Mouse (Mus musculus): ENCODE data around the gene Uimc1.

Gene Uimc1

GRCm38 (mm10) chr13:55075597-55075996 lies 24.5 kb downstream of the Uimc1 start:
- TF ChIP-seq GATA4 (IDR thresholded peaks at IDR 0.05; ENCODE audit: insufficient replicate concordance, low read length) = no peak

- TF ChIP-seq GATA4 (IDR thresholded peaks at IDR 0.05; ENCODE audit: insufficient replicate concordance, low read length) = no peak
Observed at GRCm38 (mm10) chr13:55071322-55071721, 28.8 kb downstream of the Uimc1 start.

GRCm38 (mm10) chr13:55069719-55070118 lies 30.4 kb downstream of the Uimc1 start:
- TF ChIP-seq GATA4 (IDR thresholded peaks at IDR 0.05; ENCODE audit: insufficient replicate concordance, low read length) = no peak

- no peak for TF ChIP-seq GATA4 (IDR thresholded peaks at IDR 0.05; ENCODE audit: insufficient replicate concordance, low read length)
Observed at GRCm38 (mm10) chr13:55063276-55063675, 36.8 kb downstream of the Uimc1 start.

GRCm38 (mm10) chr13:55058042-55058441 lies 42.1 kb downstream of the Uimc1 start:
- TF ChIP-seq GATA4 (IDR thresholded peaks at IDR 0.05; ENCODE audit: insufficient replicate concordance, low read length) = no peak

DNA sequence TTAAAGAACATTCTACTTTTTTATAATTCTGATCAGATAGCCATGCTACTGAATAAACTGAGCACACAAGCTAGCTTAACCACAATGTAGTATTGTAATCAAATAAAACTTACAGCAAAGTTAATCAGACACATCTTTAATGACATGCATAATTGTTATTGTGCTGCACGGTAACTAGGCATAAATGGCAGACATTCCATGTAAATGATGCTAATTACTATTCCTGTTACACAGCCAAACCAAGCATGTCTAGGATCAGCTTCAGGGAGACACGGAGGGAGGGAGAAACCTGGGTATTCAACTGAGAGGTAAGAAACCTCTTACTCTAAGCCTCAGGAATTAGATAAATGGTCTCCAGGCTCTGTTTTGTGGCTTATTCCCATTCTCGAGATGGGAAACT lies 52.4 kb downstream of the Uimc1 start:
- TF ChIP-seq GATA4 (IDR thresholded peaks at IDR 0.05; ENCODE audit: insufficient replicate concordance, low read length) = no peak

GRCm38 (mm10) chr13:55040016-55040415 lies 60.1 kb downstream of the Uimc1 start:
- no peak for TF ChIP-seq GATA4 (IDR thresholded peaks at IDR 0.05; ENCODE audit: insufficient replicate concordance, low read length)

DNA sequence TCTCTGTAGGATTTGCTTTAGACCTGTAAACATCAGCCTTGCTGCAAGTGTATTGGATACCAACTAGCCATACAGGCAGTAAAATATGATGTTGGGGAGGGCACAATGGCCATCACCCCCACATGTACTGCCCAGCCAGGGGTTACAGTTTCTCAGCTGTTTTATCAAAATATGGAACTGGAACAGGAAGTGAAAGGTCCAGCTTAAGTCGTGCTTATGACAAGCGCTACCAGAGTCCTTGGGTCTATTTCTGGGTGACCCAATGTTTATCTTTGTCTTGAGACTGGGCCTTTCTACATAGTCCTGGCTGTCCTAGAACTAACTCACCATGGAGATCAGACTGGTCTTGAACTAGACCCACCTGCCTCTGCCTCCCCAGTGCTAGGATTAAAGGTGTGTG lies 75.9 kb downstream of the Uimc1 start:
- no peak for TF ChIP-seq GATA4 (IDR thresholded peaks at IDR 0.05; ENCODE audit: insufficient replicate concordance, low read length)

DNA sequence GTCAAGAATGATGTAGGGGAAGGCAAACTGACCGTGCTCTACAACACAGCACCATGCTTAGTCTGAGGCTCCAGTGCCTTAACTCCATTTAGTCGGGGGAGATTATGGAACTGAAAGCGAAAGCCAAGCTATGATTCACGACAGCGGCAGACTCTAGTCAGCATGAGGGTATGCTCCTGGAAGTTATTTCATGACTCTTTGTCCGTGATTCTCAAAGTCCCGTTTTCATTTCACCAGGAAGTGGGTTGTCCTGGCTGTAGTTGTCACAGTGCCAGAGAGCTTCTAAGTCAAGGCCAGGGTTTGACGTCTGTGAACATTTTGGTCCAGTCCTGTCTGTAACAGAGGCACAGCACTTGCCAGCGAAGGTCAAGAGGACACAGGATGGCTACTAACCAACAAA lies 77.4 kb downstream of the Uimc1 start:
- TF ChIP-seq GATA4 (IDR thresholded peaks at IDR 0.05; ENCODE audit: insufficient replicate concordance, low read length) = no peak

- no peak for TF ChIP-seq GATA4 (IDR thresholded peaks at IDR 0.05; ENCODE audit: insufficient replicate concordance, low read length)
Observed at GRCm38 (mm10) chr13:55022256-55022655, 77.8 kb downstream of the Uimc1 start.

GRCm38 (mm10) chr13:55021194-55021779 lies 78.8 kb downstream of the Uimc1 start, which contains the start of gene Hk3:
TSS of gene Hk3 (minus strand) at chr13:55021385.
- no peak for TF ChIP-seq GATA4 (IDR thresholded peaks at IDR 0.05; ENCODE audit: insufficient replicate concordance, low read length)

DNA sequence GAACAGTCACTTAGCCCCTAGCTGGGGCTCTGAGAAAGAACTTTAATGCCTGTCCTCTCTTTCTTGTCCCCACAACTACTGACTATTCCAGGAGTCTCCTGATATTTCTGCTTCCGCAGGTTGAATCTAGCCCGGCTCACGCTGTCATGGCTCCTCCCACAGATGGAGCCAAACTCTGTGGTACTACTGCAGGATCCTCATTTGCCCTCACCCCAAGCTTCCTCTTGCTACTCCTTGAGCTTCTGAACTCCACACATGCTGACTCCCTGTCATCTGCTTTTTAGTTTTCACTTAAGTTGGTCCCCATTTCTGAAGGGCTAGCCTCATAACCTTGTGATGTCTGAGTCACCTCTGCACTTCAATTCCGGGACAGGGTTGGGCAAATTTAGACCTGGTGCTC lies 80.0 kb downstream of the Uimc1 start:
- no peak for TF ChIP-seq GATA4 (IDR thresholded peaks at IDR 0.05; ENCODE audit: insufficient replicate concordance, low read length)

- TF ChIP-seq GATA4 (IDR thresholded peaks at IDR 0.05; ENCODE audit: insufficient replicate concordance, low read length) = no peak
Observed at GRCm38 (mm10) chr13:55019181-55019580, 80.9 kb downstream of the Uimc1 start.

DNA sequence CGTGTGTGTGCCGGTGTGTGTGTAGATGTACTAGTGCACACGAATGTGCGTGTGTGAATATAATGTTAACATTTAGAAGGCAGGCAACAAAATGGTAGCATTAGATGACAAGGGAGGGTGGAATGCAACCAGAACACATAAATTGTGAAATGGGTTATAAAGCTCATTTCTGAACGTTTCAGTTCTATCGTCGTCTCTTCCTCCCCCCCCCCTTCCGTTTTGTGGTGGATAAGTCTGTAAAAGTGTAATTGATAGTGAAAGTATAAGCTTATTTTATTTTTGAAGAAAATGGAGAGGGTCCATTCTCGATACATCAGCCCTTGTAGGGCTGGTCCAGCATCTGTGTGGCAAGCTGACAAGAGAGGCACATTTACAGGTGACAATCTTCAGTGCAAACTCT lies 81.4 kb downstream of the Uimc1 start:
- TF ChIP-seq GATA4 (IDR thresholded peaks at IDR 0.05; ENCODE audit: insufficient replicate concordance, low read length) = no peak

- TF ChIP-seq GATA4 (IDR thresholded peaks at IDR 0.05; ENCODE audit: insufficient replicate concordance, low read length) = no peak
Observed at GRCm38 (mm10) chr13:55017898-55018599, 82.1 kb downstream of the Uimc1 start.

- no peak for TF ChIP-seq GATA4 (IDR thresholded peaks at IDR 0.05; ENCODE audit: insufficient replicate concordance, low read length)
Observed at GRCm38 (mm10) chr13:55017154-55017897, 82.8 kb downstream of the Uimc1 start.

All from liver, adult (tissue).